Mouse (Mus musculus) stomach, embryonic 14.5 days (tissue): Measurements from ENCODE around the gene Mobp. TPM values are rescaled to one million over a fixed set of nuclear protein-coding genes. Genes with fewer than 3 reads are reported as not detected.

ENCODE experiments used
- ATAC-seq: fragments of 200-750 bp; cut with Nextera tagmentation; 2 replicates; pipeline ENCODE4 v1.8.0; 2017; ENCODE audit warnings: low read depth, moderate TSS enrichment; ENCODE audit not compliant: insufficient number of reproducible peaks, insufficient read depth, low FRiP score
- H3K27ac ChIP-seq: fragments of 300-500 bp; sonication (generic); 2 replicates; pipeline ENCODE4 v1.5.1; 2014; ENCODE audit warnings: mild to moderate bottlenecking, low read length, moderate library complexity, mixed read lengths
- H3K27me3 ChIP-seq: fragments of 300-500 bp; sonication (generic); 2 replicates; pipeline ENCODE4 v1.6.1; 2014; ENCODE audit warnings: low read length, control low read depth, mixed read lengths; ENCODE audit not compliant: control insufficient read depth, insufficient read depth
- H3K36me3 ChIP-seq: fragments of 300-500 bp; sonication (generic); 2 replicates; pipeline ENCODE4 v1.6.1; 2014; ENCODE audit warnings: mild to moderate bottlenecking, control low read depth, low read length, moderate library complexity, mixed read lengths; ENCODE audit not compliant: control insufficient read depth, insufficient read depth
- H3K4me1 ChIP-seq: fragments of 300-500 bp; sonication (generic); 2 replicates; pipeline ENCODE4 v1.6.1; 2014; ENCODE audit warnings: low read length, control low read depth, mixed read lengths; ENCODE audit not compliant: control insufficient read depth, insufficient read depth
- H3K4me2 ChIP-seq: fragments of 300-500 bp; sonication (generic); replicated peaks from 2 replicates; pipeline ENCODE4 v1.6.1; 2014; ENCODE audit warnings: low read depth, low read length, control low read depth
- H3K4me3 ChIP-seq: fragments of 300-500 bp; sonication (generic); 2 replicates; pipeline ENCODE4 v1.5.1; 2014; ENCODE audit warnings: low read depth, low read length, control low read depth
- H3K9ac ChIP-seq: fragments of 300-500 bp; sonication (generic); replicated peaks from 2 replicates; pipeline ENCODE4 v1.6.1; 2014; ENCODE audit warnings: low read depth, mild to moderate bottlenecking, control low read depth, low read length, moderate library complexity, mixed read lengths
- H3K9me3 ChIP-seq: fragments of 300-500 bp; sonication (generic); 2 replicates; pipeline ENCODE4 v1.6.1; 2016; ENCODE audit warnings: low read depth, low read length, control low read depth; ENCODE audit not compliant: control insufficient read depth
- WGBS: fragments of 180-500 bp; shearing (Covaris S2); extraction: QIAGEN DNeasy Blood & Tissue Kit; methylation state at CpG from one replicate; pipeline ENCODE4 v1.1.7; 2014; 5-methylcytosine and 5-hydroxymethylcytosine counted together
- polyA plus RNA-seq: library from polyadenylated mRNA; unstranded; fragments of >200 nt; fragmentation: Nextera tagmentation; extraction: Ambion mirVana; gene quantifications from 2 replicates; pipeline ENCODE4 v1.2.1, GENCODE M21; 2014

Gene Mobp
- polyA plus RNA-seq, 1 experiment from 2014 or later: not detected

GRCm38 (mm10) chr9:120114051-120114788 lies 35.3 kb upstream of the Mobp start:
- Histone ChIP-seq H3K4me1 (0 out of 2 replicates have a peak, but pooled peaks cover 6% of the 10 kb centered on the region), H3K4me2 (no peak overlapping the region), H3K9me3 (no peaks in the 10 kb centered on the region), H3K27ac (no peak overlapping the region), H3K9ac (no peak overlapping the region), H3K4me3 (no peak overlapping the region), H3K27me3 (no peaks in the 10 kb centered on the region), H3K36me3 (no peaks in the 10 kb centered on the region; the same call in 1 of the 2 replicates)
- no peak for ATAC-seq
- 88% methylated on average over 17 of the region's 17 CpGs for whole genome bisulfite sequencing

GRCm38 (mm10) chr9:120114789-120115151 lies 34.7 kb upstream of the Mobp start:
- Histone ChIP-seq H3K9me3 (no peaks in the 10 kb centered on the region), H3K27ac (no peak overlapping the region), H3K4me2 (no peak overlapping the region), H3K27me3 (no peaks in the 10 kb centered on the region), H3K4me1 (0 out of 2 replicates have a peak, but pooled peaks cover 6% of the 10 kb centered on the region), H3K4me3 (no peak overlapping the region), H3K36me3 (peaks cover 4% of the 10 kb centered on the region; the same call in 1 of the 2 replicates), H3K9ac (no peak overlapping the region)
- no peak for ATAC-seq
- 88% methylated on average over 2 of the region's 2 CpGs for WGBS

GRCm38 (mm10) chr9:120115580-120115979 lies 33.9 kb upstream of the Mobp start:
- 0 out of 2 replicates have a peak, but pooled peaks cover 6% of the 10 kb centered on the region for H3K4me1 ChIP-seq
- no peak overlapping the region; the same call in 1 of the 2 replicates for H3K27ac ChIP-seq
- ATAC-seq: peak; percentile 67; the same call in 1 of the 2 replicates
- H3K4me2 ChIP-seq: no peak overlapping the region
- WGBS: 76% methylated on average over 5 of the region's 5 CpGs
- H3K9me3 ChIP-seq: no peaks in the 10 kb centered on the region
- H3K36me3 ChIP-seq: peaks cover 13% of the 10 kb centered on the region
- H3K4me3 ChIP-seq: no peak overlapping the region
- no peak overlapping the region for H3K9ac ChIP-seq
- no peaks in the 10 kb centered on the region for H3K27me3 ChIP-seq

- peak; percentile 61 for ATAC-seq
- Histone ChIP-seq H3K27me3 (no peaks in the 10 kb centered on the region), H3K4me3 (no peak overlapping the region), H3K36me3 (peaks cover 18% of the 10 kb centered on the region), H3K9me3 (no peaks in the 10 kb centered on the region), H3K27ac (peak overlapping the region; percentile 33; the same call in 1 of the 2 replicates), H3K9ac (no peak overlapping the region), H3K4me2 (no peak overlapping the region), H3K4me1 (0 out of 2 replicates have a peak, but pooled peaks cover 5% of the 10 kb centered on the region)
- 73% methylated on average over 8 of the region's 8 CpGs for WGBS
These were observed 33.3 kb upstream of the Mobp start for GRCm38 (mm10) chr9:120116184-120116624.

GRCm38 (mm10) chr9:120118212-120118611 lies 31.3 kb upstream of the Mobp start:
- H3K9ac ChIP-seq: no peak overlapping the region
- 0 out of 2 replicates have a peak, but pooled peaks cover 4% of the 10 kb centered on the region for H3K4me1 ChIP-seq
- no peak overlapping the region for H3K4me2 ChIP-seq
- WGBS: 86% methylated on average over 4 of the region's 4 CpGs
- H3K36me3 ChIP-seq: peaks cover 27% of the 10 kb centered on the region
- H3K27me3 ChIP-seq: no peaks in the 10 kb centered on the region
- no peaks in the 10 kb centered on the region for H3K9me3 ChIP-seq
- H3K27ac ChIP-seq: no peak overlapping the region
- no peak overlapping the region for H3K4me3 ChIP-seq
- no peak for ATAC-seq

GRCm38 (mm10) chr9:120120503-120120902 lies 29.0 kb upstream of the Mobp start:
- H3K9ac ChIP-seq: no peak overlapping the region
- WGBS: 94% methylated on average over 7 of the region's 7 CpGs

GRCm38 (mm10) chr9:120126868-120127267 lies 22.6 kb upstream of the Mobp start:
- peaks cover 11% of the 10 kb centered on the region for H3K4me1 ChIP-seq
- peak overlapping the region; percentile 45 for H3K9ac ChIP-seq
- ATAC-seq: peak; percentile 4; the same call in 1 of the 2 replicates
- peak overlapping the region; percentile 89 for H3K27ac ChIP-seq
- 56% methylated on average over 11 of the region's 11 CpGs for WGBS
- H3K9me3 ChIP-seq: no peaks in the 10 kb centered on the region
- peak overlapping the region; percentile 34 for H3K4me3 ChIP-seq
- H3K4me2 ChIP-seq: peak overlapping the region; percentile 45
- no peaks in the 10 kb centered on the region for H3K27me3 ChIP-seq
- H3K36me3 ChIP-seq: peaks cover 50% of the 10 kb centered on the region

More at GRCm38 (mm10) chr9:120120503-120120902, 29.0 kb upstream of the Mobp start:
- Histone ChIP-seq H3K4me2 (no peak overlapping the region), H3K4me1 (0 out of 2 replicates have a peak, but pooled peaks cover 2% of the 10 kb centered on the region), H3K27me3 (no peaks in the 10 kb centered on the region), H3K27ac (no peak overlapping the region), H3K36me3 (peaks cover 39% of the 10 kb centered on the region), H3K4me3 (no peak overlapping the region), H3K9me3 (no peaks in the 10 kb centered on the region)
- ATAC-seq: no peak

GRCm38 (mm10) chr9:120127538-120128251 lies 21.8 kb upstream of the Mobp start, which contains the start of gene Rpsa:
TSS of gene Rpsa (plus strand) at chr9:120127689.
- Histone ChIP-seq H3K4me3 (peak within 1 kb of the TSS; percentile 100), H3K4me1 (peaks cover 11% of the 10 kb centered on the region), H3K9me3 (no peaks in the 10 kb centered on the region), H3K36me3 (peaks cover 54% of the 10 kb centered on the region), H3K4me2 (peak within 1 kb of the TSS; percentile 83), H3K27ac (peak within 1 kb of the TSS; percentile 94), H3K9ac (peak within 1 kb of the TSS; percentile 100), H3K27me3 (no peaks in the 10 kb centered on the region)
- peak; percentile 97 for ATAC-seq
- under 1% methylated on average over 69 of the region's 72 CpGs for WGBS
